Mouse (Mus musculus) liver, embryonic 14.5 days (tissue): ENCODE results near the gene Epha4.

Experiments used
- CTCF ChIP-seq: IDR thresholded peaks from 2 replicates; pipeline ENCODE4 v1.5.1; 2016; ENCODE audit warnings: antibody characterized with exemption, low read depth, control low read depth
- EP300 ChIP-seq: IDR thresholded peaks from 2 replicates; pipeline ENCODE4 v1.6.1; 2016; ENCODE audit warnings: antibody characterized with exemption, low read depth

DNA sequence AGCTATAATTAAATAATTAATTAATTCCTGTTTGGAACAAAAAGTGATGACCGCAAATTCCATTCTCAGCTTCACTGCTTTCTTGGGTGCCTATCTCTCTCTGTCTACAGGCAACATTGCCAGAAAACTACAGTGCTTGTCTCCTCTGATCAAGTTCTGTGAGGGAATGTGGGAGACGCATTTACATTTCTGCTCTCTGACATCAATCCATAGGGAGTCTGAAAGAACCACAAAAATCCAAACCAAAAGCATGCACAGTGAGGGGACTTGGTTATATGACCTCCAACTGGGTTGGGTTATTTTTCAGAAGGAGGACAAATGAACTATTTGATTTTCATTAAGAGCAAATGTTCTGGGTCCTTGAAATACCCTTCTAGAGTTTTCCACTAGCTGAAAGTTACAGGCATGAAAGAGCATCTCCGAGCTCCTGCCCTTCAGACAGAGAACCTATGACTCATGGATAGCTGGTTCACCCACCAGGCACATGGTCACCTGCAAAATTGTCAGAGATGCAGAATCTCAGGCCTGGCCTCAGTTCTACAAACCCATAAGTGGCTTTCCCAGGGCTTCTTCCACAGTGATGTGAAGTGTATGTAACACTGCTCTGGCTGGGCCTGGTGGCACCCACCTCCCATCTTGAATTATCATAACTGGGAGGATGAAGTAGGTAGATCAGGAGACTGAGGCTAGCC, 75.4 kb downstream of the Epha4 start:
- TF ChIP-seq EP300: no peak
- no peak for TF ChIP-seq CTCF
